Mouse (Mus musculus) hindbrain, embryonic 16.5 days (tissue): Measurements from ENCODE around the gene Gvin1. TPM values are rescaled to one million over a fixed set of nuclear protein-coding genes. Genes with fewer than 3 reads are reported as not detected.
"Not testable (repeated sequence)": the region's sequence is repeated elsewhere in the genome, so short reads cannot be mapped to it uniquely, and the experiment has no call there.

Experiments used
- ATAC-seq: fragments of 200-750 bp; cut with Nextera tagmentation; 2 replicates; pipeline ENCODE4 v1.8.0; 2017; ENCODE audit warnings: moderate TSS enrichment, moderate library complexity
- H3K27ac ChIP-seq: fragments of 300-500 bp; sonication (generic); 2 replicates; pipeline ENCODE4 v1.5.1; 2014; ENCODE audit warnings: low read depth, mild to moderate bottlenecking, control low read depth, low read length, moderate library complexity
- H3K27me3 ChIP-seq: fragments of 300-500 bp; sonication (generic); replicated peaks from 2 replicates; pipeline ENCODE4 v1.6.1; 2014; ENCODE audit warnings: low read length; ENCODE audit not compliant: control insufficient read depth, insufficient read depth
- H3K36me3 ChIP-seq: fragments of 300-500 bp; sonication (generic); 2 replicates; pipeline ENCODE4 v1.6.1; 2014; ENCODE audit warnings: mild to moderate bottlenecking, low read length, moderate library complexity, mixed read lengths; ENCODE audit not compliant: control insufficient read depth, insufficient read depth
- H3K4me1 ChIP-seq: fragments of 300-500 bp; sonication (generic); 2 replicates; pipeline ENCODE4 v1.6.1; 2014; ENCODE audit warnings: low read depth, low read length; ENCODE audit not compliant: control insufficient read depth, insufficient read depth
- H3K4me2 ChIP-seq: fragments of 300-500 bp; sonication (generic); 2 replicates; pipeline ENCODE4 v1.6.1; 2014; ENCODE audit warnings: mild to moderate bottlenecking, low read length, control low read depth, moderate library complexity
- H3K4me3 ChIP-seq: fragments of 300-500 bp; sonication (generic); 2 replicates; pipeline ENCODE4 v1.5.1; 2014; ENCODE audit warnings: mild to moderate bottlenecking, low read length, control low read depth, moderate library complexity
- H3K9ac ChIP-seq: fragments of 300-500 bp; sonication (generic); 2 replicates; pipeline ENCODE4 v1.6.1; 2014; ENCODE audit warnings: low read depth, mild to moderate bottlenecking, control low read depth, low read length, moderate library complexity
- H3K9me3 ChIP-seq: fragments of 300-500 bp; sonication (generic); 2 replicates; pipeline ENCODE4 v1.6.1; 2014; ENCODE audit warnings: mild to moderate bottlenecking, low read length, moderate library complexity; ENCODE audit not compliant: control insufficient read depth
- WGBS: fragments of 180-500 bp; shearing (Covaris S2); extraction: QIAGEN DNeasy Blood & Tissue Kit; methylation state at CpG from one replicate; pipeline ENCODE4 v1.1.7; 2014; 5-methylcytosine and 5-hydroxymethylcytosine counted together
- polyA plus RNA-seq: library from polyadenylated mRNA; unstranded; fragments of >200 nt; fragmentation: Nextera tagmentation; extraction: Ambion mirVana; gene quantifications from 2 replicates; pipeline ENCODE4 v1.2.1, GENCODE M21; 2015

The Gvin1 gene
- polyA plus RNA-seq: 0.10 and 0.24 TPM in 2 replicates

GRCm38 (mm10) chr7:106215177-106215576 is at the start of gene Gvin1:
Gene Gvin1 (minus strand): TSS chr7:106215326.
- not testable (repeated sequence) for H3K9me3 ChIP-seq, H3K4me1 ChIP-seq, H3K36me3 ChIP-seq, H3K4me3 ChIP-seq, H3K27ac ChIP-seq, H3K9ac ChIP-seq, H3K4me2 ChIP-seq, ATAC-seq, H3K27me3 ChIP-seq
- 76% methylated on average over 1 of the region's 1 CpGs for WGBS

- peaks cover 3% of the 10 kb centered on the region; the same call in 1 of the 2 replicates for H3K9me3 ChIP-seq
- ATAC-seq: no peak
- H3K4me2 ChIP-seq: no peak overlapping the region
- WGBS: 81% methylated on average over 2 of the region's 2 CpGs
- no peak overlapping the region for H3K4me3 ChIP-seq
- H3K36me3 ChIP-seq: no peaks in the 10 kb centered on the region
- no peak overlapping the region for H3K9ac ChIP-seq
- no peaks in the 10 kb centered on the region for H3K4me1 ChIP-seq
- H3K27ac ChIP-seq: no peak overlapping the region
- no peaks in the 10 kb centered on the region for H3K27me3 ChIP-seq
Measured at GRCm38 (mm10) chr7:106251844-106252517, 36.9 kb upstream of the Gvin1 start.

- no peak for ATAC-seq
- WGBS: 90% methylated on average over 2 of the region's 2 CpGs
- peaks cover 3% of the 10 kb centered on the region; the same call in 1 of the 2 replicates for H3K9me3 ChIP-seq
- no peak overlapping the region for H3K27ac ChIP-seq
- H3K36me3 ChIP-seq: no peaks in the 10 kb centered on the region
- H3K27me3 ChIP-seq: no peaks in the 10 kb centered on the region
- no peak overlapping the region for H3K4me2 ChIP-seq
- no peak overlapping the region for H3K9ac ChIP-seq
- H3K4me3 ChIP-seq: no peak overlapping the region
- no peaks in the 10 kb centered on the region for H3K4me1 ChIP-seq
Measured at GRCm38 (mm10) chr7:106248922-106249321, 33.8 kb upstream of the Gvin1 start.

GRCm38 (mm10) chr7:106248245-106248644 is 33.1 kb upstream of the Gvin1 start:
- Histone ChIP-seq H3K4me2 (no peak overlapping the region), H3K9ac (no peak overlapping the region), H3K27ac (no peak overlapping the region), H3K4me3 (no peak overlapping the region), H3K9me3 (peaks cover 2% of the 10 kb centered on the region; the same call in 1 of the 2 replicates), H3K27me3 (no peaks in the 10 kb centered on the region), H3K4me1 (no peaks in the 10 kb centered on the region), H3K36me3 (no peaks in the 10 kb centered on the region)
- ATAC-seq: no peak
- 82% methylated on average over 2 of the region's 2 CpGs for WGBS

GRCm38 (mm10) chr7:106245601-106246000 is 30.5 kb upstream of the Gvin1 start:
- Histone ChIP-seq H3K27me3 (no peaks in the 10 kb centered on the region), H3K36me3 (no peaks in the 10 kb centered on the region), H3K4me2 (no peak overlapping the region), H3K4me3 (no peak overlapping the region), H3K4me1 (no peaks in the 10 kb centered on the region), H3K9me3 (no peaks in the 10 kb centered on the region), H3K27ac (no peak overlapping the region), H3K9ac (no peak overlapping the region)
- no peak for ATAC-seq
- WGBS: 83% methylated on average over 6 of the region's 6 CpGs

- not testable (repeated sequence) for H3K4me3 ChIP-seq, ATAC-seq, H3K4me2 ChIP-seq, H3K9ac ChIP-seq, H3K27ac ChIP-seq, H3K27me3 ChIP-seq, H3K4me1 ChIP-seq, H3K36me3 ChIP-seq, H3K9me3 ChIP-seq
- WGBS: 90% methylated on average over 12 of the region's 12 CpGs
Measured at GRCm38 (mm10) chr7:106240484-106241275, 25.6 kb upstream of the Gvin1 start.

GRCm38 (mm10) chr7:106237192-106237465 is 22.0 kb upstream of the Gvin1 start:
- Histone ChIP-seq H3K36me3 (no peaks in the 10 kb centered on the region), H3K4me1 (no peaks in the 10 kb centered on the region), H3K4me3 (no peak overlapping the region), H3K4me2 (no peak overlapping the region), H3K9me3 (no peaks in the 10 kb centered on the region), H3K9ac (no peak overlapping the region), H3K27ac (no peak overlapping the region), H3K27me3 (no peaks in the 10 kb centered on the region)
- no peak for ATAC-seq

- H3K4me2 ChIP-seq: no peak overlapping the region
- no peaks in the 10 kb centered on the region for H3K27me3 ChIP-seq
- no peak overlapping the region for H3K9ac ChIP-seq
- 75% methylated on average over 2 of the region's 2 CpGs for WGBS
- no peaks in the 10 kb centered on the region for H3K36me3 ChIP-seq
- H3K27ac ChIP-seq: no peak overlapping the region
- H3K9me3 ChIP-seq: no peaks in the 10 kb centered on the region
- ATAC-seq: no peak
- no peak overlapping the region for H3K4me3 ChIP-seq
- H3K4me1 ChIP-seq: no peaks in the 10 kb centered on the region
Measured at GRCm38 (mm10) chr7:106236327-106237191, 21.4 kb upstream of the Gvin1 start.

GRCm38 (mm10) chr7:106235596-106235995 is 20.5 kb upstream of the Gvin1 start:
- no peak for ATAC-seq
- no peak overlapping the region for H3K9ac ChIP-seq
- 76% methylated on average over 2 of the region's 2 CpGs for WGBS
- H3K4me3 ChIP-seq: no peak overlapping the region
- H3K4me2 ChIP-seq: no peak overlapping the region
- no peaks in the 10 kb centered on the region for H3K9me3 ChIP-seq
- no peaks in the 10 kb centered on the region for H3K36me3 ChIP-seq
- H3K4me1 ChIP-seq: no peaks in the 10 kb centered on the region
- H3K27ac ChIP-seq: no peak overlapping the region
- no peaks in the 10 kb centered on the region for H3K27me3 ChIP-seq
